Mouse (Mus musculus) right cerebral cortex, postnatal 25 days (tissue): ENCODE results near the gene Osgin1.

ENCODE experiments used
- DNase-seq: peaks from one replicate; pipeline ENCODE4 v3.0.0; 2022

The Osgin1 gene

GRCm38 (mm10) chr8:119424199-119424733 is 9.7 kb upstream of the Osgin1 start:
- no peak for DNase-seq

- no peak for DNase-seq
These were observed 9.2 kb upstream of the Osgin1 start for GRCm38 (mm10) chr8:119424740-119425139.

GRCm38 (mm10) chr8:119425533-119425932 is 8.4 kb upstream of the Osgin1 start:
- DNase-seq = no peak

GRCm38 (mm10) chr8:119426069-119426735 is 7.7 kb upstream of the Osgin1 start:
- DNase-seq = no peak

- DNase-seq = no peak
These were observed 6.1 kb upstream of the Osgin1 start for GRCm38 (mm10) chr8:119427634-119428349.

- no peak for DNase-seq
These were observed 5.6 kb upstream of the Osgin1 start for GRCm38 (mm10) chr8:119428350-119428740.

GRCm38 (mm10) chr8:119428766-119429327 is 5.1 kb upstream of the Osgin1 start:
- no peak for DNase-seq

- DNase-seq = no peak
These were observed 4.4 kb upstream of the Osgin1 start for GRCm38 (mm10) chr8:119429552-119429951.

- no peak for DNase-seq
These were observed 3.7 kb upstream of the Osgin1 start for GRCm38 (mm10) chr8:119430250-119430649.

GRCm38 (mm10) chr8:119430690-119431089 is 3.2 kb upstream of the Osgin1 start:
- DNase-seq = no peak

- no peak for DNase-seq
These were observed 1.6 kb upstream of the Osgin1 start for GRCm38 (mm10) chr8:119432372-119432771.

GRCm38 (mm10) chr8:119434569-119434968 is 645 bp downstream of the Osgin1 start:
- no peak for DNase-seq

- no peak for DNase-seq
These were observed 1.6 kb downstream of the Osgin1 start for GRCm38 (mm10) chr8:119435527-119435926.

GRCm38 (mm10) chr8:119436331-119436730 is 2.4 kb downstream of the Osgin1 start:
- no peak for DNase-seq

- DNase-seq = no peak
These were observed 3.0 kb downstream of the Osgin1 start for GRCm38 (mm10) chr8:119436933-119437332.

- DNase-seq = no peak
These were observed 3.6 kb downstream of the Osgin1 start for GRCm38 (mm10) chr8:119437506-119437905.

- DNase-seq = no peak
These were observed 5.0 kb downstream of the Osgin1 start for GRCm38 (mm10) chr8:119438876-119439275.

GRCm38 (mm10) chr8:119439424-119439823 is 5.5 kb downstream of the Osgin1 start:
- DNase-seq = no peak

GRCm38 (mm10) chr8:119439893-119440249 is 5.9 kb downstream of the Osgin1 start:
- no peak for DNase-seq

- peak; percentile 42 for DNase-seq
These were observed 6.5 kb downstream of the Osgin1 start for GRCm38 (mm10) chr8:119440250-119440951.

- DNase-seq = no peak
These were observed 7.0 kb downstream of the Osgin1 start for GRCm38 (mm10) chr8:119440952-119441270.

GRCm38 (mm10) chr8:119442013-119442412 is 8.1 kb downstream of the Osgin1 start:
- no peak for DNase-seq

- no peak for DNase-seq
These were observed 9.0 kb downstream of the Osgin1 start for GRCm38 (mm10) chr8:119442970-119443369.
